Mouse (Mus musculus): Measurements from ENCODE around the gene Zfyve28.

The Zfyve28 gene

DNA sequence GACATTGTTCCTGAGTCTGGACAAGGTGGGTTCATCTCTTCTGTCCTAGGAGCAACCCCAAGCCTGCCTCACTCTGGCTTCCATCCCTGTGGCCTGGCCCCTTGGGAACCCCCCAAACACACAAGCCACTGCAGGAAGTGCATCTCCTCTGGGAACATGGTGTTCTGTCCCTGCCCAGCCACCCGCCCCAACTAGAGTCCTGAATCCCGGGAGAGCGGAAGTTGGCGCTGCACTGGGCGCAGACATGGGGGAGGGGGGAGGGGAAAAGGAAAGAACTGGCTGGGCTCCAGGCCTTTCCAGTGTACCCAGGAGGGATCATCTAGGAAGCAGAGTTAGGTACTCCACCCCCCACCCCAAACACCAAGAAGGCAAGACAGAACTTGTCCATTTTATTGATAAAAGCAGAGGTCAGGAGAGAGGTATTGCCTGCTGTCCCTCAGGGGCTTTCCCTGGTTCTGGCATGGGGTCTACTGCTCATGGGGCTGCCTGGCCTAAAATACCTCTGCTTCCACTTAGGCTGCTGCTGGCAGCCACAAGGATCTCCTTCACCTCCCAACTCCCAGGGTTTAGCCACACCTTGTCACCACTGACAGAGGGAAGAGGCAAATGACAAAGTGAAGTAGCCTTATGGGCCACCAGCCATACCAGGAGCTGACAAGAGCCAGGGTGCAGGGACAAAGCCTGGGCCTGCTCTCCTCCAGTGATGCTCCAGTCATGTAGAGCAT is 104.9 kb downstream of the Zfyve28 start:
- DNase-seq (ENCODE audit: low spot score in 2 of 2): peak; percentile 1 to 7

DNA sequence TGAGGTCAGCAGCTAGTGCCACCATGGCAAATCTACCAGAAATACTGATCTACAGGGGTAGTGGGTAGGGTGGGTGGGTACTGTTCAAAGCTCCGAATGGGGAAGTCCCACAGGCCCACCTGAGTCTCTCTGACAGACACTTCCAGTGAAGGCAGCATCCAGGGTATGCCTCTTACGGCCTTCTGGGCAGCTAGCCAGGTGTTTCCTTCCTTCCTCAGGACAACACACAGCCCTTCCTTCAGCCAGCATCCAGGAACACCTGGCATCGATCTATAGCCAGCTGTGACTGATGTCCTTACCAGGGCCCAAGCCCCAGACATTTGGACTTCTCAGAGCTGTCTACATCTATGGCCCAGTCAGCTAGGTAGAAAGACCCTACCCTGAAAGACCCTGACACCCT is 105.8 kb downstream of the Zfyve28 start:
- DNase-seq (ENCODE audit: low spot score in 2 of 2): peak; percentile 1 to 2

DNA sequence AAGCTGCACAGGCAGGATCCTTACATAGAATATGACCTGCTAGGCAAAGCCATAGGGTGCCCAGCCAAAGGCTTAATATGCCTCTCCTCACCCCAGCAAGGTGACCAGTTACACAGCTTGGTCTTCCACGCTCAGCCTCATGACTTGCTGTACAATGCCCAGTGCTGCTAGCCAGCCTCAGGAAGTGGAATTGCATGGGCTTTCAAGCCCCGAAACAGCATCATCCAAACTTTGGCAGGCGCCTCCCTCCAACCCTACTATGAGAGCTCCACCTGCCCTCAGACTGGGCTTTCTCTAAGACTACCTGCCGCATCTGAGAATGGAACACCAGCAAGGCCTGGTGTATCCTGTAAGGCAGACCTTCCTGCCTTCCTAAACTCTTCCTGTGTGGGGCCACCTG is 110.4 kb downstream of the Zfyve28 start:
- DNase-seq (ENCODE audit: low spot score in 2 of 2): no peak

DNA sequence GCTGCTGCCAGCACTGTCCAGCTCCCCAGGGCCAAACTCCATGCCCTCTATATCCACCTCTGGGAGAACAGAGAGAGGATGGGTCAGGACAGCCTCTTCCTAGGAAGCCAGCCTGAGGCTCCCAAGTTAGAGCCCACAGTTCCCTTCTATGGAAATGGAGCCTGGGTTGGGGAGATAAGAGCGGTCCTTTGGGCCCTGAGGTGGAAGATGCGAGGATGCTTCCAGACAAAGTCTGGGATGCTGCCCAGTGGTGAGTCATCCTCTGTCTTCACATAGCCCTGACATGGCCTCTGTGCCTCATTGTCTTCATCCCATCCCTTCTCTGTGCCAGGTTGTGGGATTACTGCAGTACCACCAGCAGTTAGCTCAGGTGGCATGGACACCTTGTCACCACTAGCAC is 111.2 kb downstream of the Zfyve28 start:
- DNase-seq (ENCODE audit: low spot score in 2 of 2): no peak

DNA sequence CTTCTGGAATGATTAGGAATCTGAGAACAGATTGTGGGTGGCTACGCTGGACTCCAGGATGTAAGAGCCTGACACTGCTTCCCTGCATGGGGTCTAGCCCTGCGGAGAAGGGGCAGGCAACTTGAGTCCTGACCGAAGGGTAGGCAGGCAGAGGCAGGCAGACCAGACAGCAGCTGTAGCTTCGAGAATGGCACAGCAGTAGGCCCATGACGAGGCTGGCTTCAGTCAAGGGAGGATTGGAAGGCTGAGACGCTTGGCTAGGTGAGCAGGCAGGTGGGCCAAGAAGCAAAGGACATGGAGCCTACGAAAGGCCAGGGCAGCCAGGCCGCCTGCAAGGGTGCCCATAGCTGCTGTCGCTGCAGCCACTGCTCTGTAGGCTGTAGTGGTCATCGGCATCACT is 111.6 kb downstream of the Zfyve28 start:
- DNase-seq (ENCODE audit: low spot score in 2 of 2): no peak

DNA sequence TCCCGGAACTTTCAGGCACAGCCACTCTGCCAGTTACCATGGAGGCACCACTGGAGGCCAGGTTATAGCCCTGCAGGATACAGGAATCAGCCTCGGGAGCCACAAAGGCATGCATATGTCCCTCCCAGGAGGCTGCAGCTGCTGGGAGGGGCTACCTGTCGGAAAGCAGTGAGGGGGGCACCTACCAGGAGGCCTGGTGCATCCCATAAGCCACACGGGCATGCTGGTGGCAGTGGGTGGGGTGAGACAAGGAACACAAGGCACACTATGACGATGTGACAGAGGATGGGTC is 112.9 kb downstream of the Zfyve28 start:
- DNase-seq (ENCODE audit: low spot score in 2 of 2): no peak

DNA sequence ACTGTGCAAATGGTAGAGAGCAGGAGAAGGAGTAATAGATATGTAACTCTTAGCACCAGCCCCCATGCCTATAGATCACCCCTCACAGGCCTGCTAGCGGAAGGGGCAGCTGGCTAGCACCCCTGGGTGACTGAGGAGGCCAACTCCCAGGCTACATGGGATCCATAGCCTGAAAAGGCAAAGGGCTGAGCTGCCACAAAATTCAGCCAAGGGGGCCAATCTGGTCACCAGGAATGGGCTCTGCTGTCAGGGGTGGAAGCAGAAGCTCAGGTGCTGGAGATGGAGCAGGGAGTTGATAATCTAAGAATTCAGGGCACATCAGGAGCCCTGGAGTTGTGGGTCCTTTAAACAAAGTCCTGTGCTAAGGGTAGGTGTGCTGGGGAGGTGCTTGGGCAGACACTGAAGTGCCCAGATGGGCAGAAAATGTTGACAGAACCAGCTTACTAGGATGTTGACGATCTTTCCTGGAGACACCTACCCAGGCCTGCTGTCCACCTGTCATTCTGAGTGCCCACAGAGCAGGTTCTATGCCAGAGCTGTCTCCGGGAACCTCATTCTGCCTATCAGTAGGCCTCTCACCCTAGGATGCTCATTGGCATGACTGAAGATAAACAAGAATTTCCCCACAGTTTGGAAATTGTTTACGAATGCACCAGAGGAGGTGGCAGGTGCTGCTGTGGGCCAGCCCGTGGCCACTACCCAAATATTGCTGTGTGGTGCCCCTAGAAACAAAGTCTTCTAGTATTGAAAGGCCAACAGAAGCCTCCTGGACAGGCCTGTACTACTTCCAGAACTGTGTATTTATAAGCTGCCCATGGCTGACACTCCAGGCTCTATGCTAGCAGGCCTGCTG is 113.5 kb downstream of the Zfyve28 start:
- no peak for DNase-seq (ENCODE audit: low spot score in 2 of 2)

DNA sequence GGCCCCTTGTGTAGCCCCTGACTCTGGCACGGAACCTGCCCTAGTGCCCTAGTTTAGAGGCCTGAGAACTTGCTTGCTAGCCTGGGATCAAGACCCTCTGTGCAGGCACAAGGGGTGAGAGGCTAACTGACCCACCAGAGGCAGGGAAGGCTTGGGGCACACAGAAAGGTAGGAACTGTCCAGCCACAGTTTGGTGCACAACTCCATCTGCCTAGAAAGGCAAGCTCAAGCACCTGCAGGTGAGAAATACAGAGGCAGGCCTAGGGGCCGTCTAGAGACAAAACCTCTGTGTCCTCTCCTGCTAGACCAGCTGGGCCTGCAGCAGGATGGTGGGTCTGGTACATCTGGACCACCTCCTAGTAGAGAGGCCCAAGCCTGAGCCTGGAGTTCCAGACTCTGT is 114.2 kb downstream of the Zfyve28 start:
- DNase-seq (ENCODE audit: low spot score in 2 of 2): no peak

DNA sequence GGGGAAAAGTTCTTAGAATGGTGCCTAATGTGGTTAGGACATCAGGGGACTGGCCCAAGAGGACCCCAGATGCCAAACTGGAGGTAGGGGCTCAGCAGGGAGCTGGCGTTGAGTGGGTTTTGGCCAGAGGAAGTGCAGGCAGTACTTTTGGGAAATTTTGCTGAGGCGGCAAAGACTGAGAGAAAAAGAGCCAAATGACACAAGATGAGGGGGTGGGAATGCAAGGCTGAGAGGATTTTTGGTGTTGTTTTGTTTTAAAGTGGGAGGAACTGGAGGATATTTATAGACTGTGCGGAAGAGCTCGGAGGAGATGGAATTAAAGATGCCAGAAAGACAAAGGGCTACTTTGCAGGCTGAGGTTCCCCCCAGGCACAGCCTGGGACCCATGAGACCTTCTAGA is 117.5 kb downstream of the Zfyve28 start:
- peak in 1 of 2 experiments; percentile 40 for DNase-seq (ENCODE audit: low spot score in 2 of 2)

DNA sequence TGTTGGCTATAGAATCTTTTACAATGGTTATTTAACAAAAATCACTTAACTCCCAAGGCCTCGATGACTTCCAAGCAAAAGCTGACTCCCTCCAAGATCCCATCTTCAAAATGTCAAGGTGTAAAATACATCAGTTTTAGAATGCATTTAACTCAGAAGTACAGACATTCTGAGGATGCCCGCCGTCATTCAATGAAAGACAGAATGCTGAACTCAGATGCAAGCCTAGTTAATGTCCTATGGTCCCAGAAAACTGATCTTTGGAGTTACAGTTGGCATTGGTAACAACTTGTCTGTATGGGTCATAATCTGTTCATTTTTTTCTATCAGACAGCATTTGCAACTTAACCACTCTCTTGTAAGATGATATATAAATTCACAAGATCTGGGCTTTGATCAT is 118.3 kb downstream of the Zfyve28 start:
- DNase-seq (ENCODE audit: low spot score in 2 of 2): no peak

DNA sequence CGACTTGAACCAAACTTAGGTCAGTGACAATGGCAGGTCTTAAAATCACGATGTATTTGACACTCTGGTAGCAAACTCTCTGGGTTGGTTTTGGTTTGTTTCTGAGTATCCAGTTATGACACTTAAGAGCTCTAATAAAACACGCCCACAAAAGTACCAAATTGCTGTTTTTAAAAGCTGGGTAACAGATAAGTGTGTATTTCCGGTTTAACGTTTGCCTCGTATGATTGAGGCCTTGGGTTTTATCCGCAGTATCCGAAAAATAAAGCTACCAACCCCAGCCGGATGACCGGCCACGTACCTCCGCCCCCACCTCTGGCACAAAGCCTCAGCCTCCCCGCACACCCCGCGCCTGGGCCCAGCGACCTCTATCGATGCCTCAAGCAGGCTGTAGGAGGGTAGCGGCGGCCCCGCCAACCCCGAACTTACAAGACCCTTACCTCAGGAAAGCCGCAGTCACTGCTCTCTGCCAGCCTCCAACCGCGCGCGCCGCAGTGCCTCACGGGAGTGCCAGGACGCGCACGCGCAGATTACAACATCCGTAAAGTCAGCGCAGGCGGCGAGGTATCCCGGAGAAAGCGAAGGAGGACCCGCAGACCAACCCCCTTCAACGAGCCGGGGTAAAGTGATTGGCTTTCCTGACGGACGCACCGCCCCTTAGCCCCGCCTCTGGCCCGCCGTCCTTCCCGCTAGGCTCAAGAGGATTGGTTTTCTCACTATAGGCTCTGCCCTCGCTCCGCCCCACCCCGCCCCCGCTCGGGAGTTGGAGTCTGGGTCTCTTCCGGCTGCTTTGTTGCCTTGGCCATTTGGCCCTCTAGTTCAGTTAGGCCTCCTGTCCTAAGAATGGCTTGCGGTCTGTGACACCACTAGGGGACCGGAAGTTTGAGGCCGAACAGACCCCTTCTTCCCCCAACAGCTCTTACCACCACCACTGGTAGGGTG is 119.0 kb downstream of the Zfyve28 start, which contains the start of the genes Poln and Haus3:
Gene Poln, minus strand, starts transcription at position 499 of the 942 bp plus-strand sequence.
Gene Haus3, minus strand, starts transcription at position 578 of the 942 bp plus-strand sequence.
- DNase-seq (ENCODE audit: low spot score in 2 of 2): peak; percentile 97

DNA sequence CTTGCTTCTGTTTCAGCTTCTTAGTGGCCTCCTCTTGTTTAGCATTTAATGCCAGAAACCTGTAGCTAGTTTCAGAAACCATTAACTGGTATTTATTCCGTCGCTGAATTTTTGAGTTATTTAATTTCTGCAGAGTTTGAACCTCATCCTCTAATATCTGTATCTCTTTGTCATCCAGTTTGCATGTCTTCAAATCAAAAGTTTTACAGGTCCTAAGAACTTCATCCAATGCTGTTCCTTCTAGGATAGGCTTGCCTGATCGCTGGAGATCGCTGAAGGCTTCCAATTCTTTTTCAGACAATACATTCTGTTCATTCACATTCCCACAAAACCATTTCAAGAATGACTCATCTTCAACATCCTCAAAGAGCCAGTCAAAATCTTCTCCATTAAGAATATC is 120.4 kb downstream of the Zfyve28 start:
- DNase-seq (ENCODE audit: low spot score in 2 of 2): no peak

DNA sequence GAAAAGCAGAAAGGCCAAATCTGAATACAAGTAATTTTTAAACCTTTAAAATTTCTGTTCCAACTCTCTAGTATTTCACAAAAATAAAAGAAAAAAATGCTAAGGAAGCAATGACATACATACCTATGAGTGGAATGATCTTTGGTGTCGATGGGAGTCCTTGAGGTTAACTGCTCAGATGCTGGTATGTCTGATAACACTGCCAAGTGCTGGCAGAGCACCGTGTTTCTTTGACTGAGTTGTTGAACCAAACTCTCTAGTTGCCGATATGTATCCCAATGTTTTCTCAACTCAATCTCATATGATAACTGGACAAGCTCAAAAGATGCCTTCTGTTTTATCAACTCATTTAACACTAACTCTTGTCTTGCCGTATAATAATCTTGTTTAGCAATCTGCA is 122.5 kb downstream of the Zfyve28 start:
- no peak for DNase-seq (ENCODE audit: low spot score in 2 of 2)

DNA sequence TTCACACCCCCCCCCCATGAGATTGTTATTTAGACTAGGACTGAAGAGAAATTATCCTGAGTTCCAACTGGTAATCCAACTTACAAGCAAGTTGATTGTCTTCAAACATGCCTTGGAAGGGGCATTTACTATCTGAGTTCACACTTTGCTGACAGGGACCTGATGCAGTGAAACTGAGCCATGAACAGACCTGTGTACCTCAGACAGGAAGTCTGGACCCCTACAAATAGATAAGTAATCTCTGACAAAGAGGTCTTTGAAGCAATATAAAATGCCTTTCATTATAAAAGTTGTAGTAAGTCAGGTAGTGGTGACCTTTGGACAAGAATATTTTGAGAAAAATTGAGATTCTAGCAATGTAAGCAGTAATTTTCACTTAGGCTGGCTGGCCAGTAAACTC is 139.8 kb downstream of the Zfyve28 start:
- no peak for DNase-seq (ENCODE audit: low spot score in 2 of 2)

DNA sequence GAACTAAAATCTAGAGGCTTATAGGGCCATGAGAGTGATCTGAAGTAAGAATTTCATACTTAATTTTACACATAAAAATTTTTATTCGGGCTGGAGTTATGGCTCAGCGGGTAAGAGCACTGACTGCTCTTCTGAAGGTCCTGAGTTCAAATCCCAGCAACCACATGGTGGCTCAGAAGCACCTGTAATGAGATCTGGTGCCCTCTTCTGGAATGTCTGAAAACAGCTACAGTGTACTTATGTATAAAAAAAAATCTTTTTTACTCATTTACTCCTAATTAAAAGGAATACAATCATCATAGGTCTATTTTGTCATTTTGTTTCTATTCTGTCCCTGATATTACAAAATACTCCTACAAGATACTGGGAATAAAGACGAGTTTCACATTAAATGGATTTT is 140.7 kb downstream of the Zfyve28 start:
- DNase-seq (ENCODE audit: low spot score in 2 of 2): no peak
